Mouse (Mus musculus) C3H10T1/2 (cell line): ENCODE measurements around the gene Dock9. TPM values are rescaled to one million over a fixed set of nuclear protein-coding genes. Genes with fewer than 3 reads are reported as not detected.

ENCODE experiments used
- polyA plus RNA-seq, 2 experiments: library from polyadenylated mRNA; unstranded; fragments of >200 nt; fragmentation: generic; extraction: Trizol; gene quantifications; one replicate each; pipeline ENCODE4 v1.2.1; 2012; ENCODE audit warnings: missing spikeins in 2 of 2

Gene Dock9
- polyA plus RNA-seq, result 1 to 10 TPM in 1 of 2 experiments, under 1 TPM in 1; 0.55 to 3.8 TPM

DNA sequence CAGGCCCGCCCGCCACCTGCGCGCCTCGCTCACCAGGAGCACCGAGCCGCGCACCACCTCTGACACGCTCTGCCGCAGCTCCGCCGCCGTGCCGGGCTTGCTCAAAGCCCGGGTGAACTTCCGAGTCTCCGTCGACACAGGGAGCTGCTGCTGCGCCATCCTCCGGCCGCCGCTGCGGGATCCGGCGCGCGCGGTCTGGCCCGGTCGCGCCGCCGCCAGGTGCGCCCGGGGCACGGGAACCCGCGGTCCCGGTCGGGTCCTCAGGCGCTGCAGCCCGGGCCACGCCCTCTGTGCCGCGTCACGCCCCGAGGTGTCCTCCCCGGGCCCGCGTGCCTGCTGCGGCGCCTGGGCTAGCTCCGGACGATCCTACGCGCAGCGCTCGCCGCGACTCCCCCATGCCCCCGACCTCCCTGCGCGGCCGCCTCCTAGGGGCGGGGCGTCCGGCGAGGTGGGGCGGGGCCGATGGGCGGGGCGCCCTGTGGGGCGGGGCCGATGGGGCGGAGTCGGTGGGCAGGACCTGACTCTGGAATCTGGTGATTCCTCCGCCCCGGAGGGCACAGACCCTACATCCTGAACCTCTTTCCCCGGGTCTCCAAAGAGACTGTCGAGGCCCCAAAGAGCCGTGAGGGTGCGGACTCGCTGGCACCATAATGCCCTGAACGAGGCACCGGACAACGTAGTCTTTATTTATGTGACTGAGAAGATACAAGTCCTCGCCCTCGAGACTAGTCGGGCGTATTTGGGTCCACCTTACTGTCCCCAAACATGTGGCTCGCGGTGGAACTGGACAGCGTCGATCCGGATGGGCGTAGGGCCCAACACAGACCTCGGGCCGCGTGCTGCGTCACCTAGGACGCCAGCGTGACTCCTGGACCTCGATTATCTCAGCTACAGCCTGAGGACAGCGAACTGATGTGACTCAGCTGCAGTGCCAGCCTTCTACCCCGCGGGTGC lies at the start of gene Dock9:
Gene Dock9 (minus strand): TSS at position 381 of the 954 bp plus-strand sequence.

DNA sequence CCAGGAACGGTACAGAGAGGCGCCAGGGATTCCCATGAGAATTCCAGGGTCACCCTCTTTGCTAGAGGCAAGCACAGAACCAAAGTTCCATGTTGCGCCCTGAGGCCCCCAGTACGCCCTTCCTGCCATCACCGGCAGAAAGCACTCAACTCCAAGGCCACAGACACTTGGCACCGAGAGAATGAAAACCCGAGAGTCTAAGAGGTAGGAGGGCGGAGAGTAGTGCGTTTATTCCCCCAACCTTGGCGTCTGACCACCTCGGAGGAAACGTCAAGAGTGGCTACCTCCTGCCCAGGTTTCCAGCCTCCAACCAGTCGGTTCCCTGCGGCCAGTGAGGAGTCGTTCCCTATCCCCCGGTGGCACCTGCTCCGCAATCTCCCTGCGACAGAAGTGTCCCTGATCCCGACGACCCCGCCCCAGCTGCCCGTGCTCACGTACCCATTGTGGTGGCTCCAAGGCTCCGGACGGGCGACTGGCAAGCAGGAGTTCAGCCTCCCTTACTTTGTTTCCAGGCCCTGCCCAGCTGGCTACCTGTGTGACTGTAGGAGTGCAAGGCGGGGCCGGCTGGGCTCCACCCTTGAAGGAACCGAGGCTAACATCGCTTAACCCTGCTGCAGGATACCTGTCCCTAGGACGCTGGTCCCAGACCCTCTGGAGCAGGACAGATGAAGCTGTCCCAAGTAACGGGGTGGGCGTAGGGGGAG lies 292.7 kb downstream of the Dock9 start, which contains the start of gene Slc15a1:
Gene Slc15a1 (minus strand): TSS at position 472 of the 704 bp plus-strand sequence.

Other genes starting within 250 kb of the Dock9 start
- gene Ubac2, start 80.8 kb upstream of the Dock9 start, polyA plus RNA-seq, result 10 to 100 TPM; 34.5 to 36.5 TPM
- gene Gpr18, start 117.9 kb upstream of the Dock9 start, polyA plus RNA-seq, result under 1 TPM; 0.01 to 0.11 TPM
- under 1 TPM in 1 of 2 experiments, not detected in 1; 0.05 TPM for gene Gpr183, start 167.4 kb upstream of the Dock9 start, polyA plus RNA-seq
- under 1 TPM in 1 of 2 experiments, not detected in 1; 0.13 TPM for gene Timm8a2, start 236.8 kb upstream of the Dock9 start, polyA plus RNA-seq